Mouse (Mus musculus) neural tube, embryonic 13.5 days (tissue): ENCODE measurements around the gene Rtf2. TPM values are rescaled to one million over a fixed set of nuclear protein-coding genes. Genes with fewer than 3 reads are reported as not detected.

Source experiments
- ATAC-seq: fragments of 200-750 bp; cut with Nextera tagmentation; 2 replicates; pipeline ENCODE4 v1.8.0; 2017; ENCODE audit warnings: low read depth, mild to moderate bottlenecking, moderate TSS enrichment, moderate library complexity
- H3K27ac ChIP-seq: fragments of 300-500 bp; sonication (generic); replicated peaks from 2 replicates; pipeline ENCODE4 v1.5.1; 2015; ENCODE audit warnings: moderate library complexity, mild to moderate bottlenecking, inconsistent platforms
- H3K27me3 ChIP-seq: fragments of 300-500 bp; sonication (generic); 2 replicates; pipeline ENCODE4 v1.6.1; 2015; ENCODE audit warnings: mild to moderate bottlenecking, inconsistent platforms
- H3K36me3 ChIP-seq: fragments of 300-500 bp; sonication (generic); 2 replicates; pipeline ENCODE4 v1.6.1; 2015; ENCODE audit warnings: mild to moderate bottlenecking, inconsistent platforms
- H3K4me1 ChIP-seq: fragments of 300-500 bp; sonication (generic); replicated peaks from 2 replicates; pipeline ENCODE4 v1.6.1; 2015; ENCODE audit warnings: inconsistent platforms
- H3K4me2 ChIP-seq: fragments of 300-500 bp; sonication (generic); 2 replicates; pipeline ENCODE4 v1.6.1; 2015; ENCODE audit warnings: inconsistent platforms, mild to moderate bottlenecking, moderate library complexity
- H3K4me3 ChIP-seq: fragments of 300-500 bp; sonication (generic); 2 replicates; pipeline ENCODE4 v1.5.1; 2015; ENCODE audit warnings: mild to moderate bottlenecking, inconsistent platforms
- H3K9ac ChIP-seq: fragments of 300-500 bp; sonication (generic); 2 replicates; pipeline ENCODE4 v1.6.1; 2015; ENCODE audit warnings: moderate library complexity, mild to moderate bottlenecking, inconsistent platforms
- H3K9me3 ChIP-seq: fragments of 300-500 bp; sonication (generic); 2 replicates; pipeline ENCODE4 v1.6.1; 2016; ENCODE audit warnings: inconsistent platforms
- WGBS: fragments of 180-500 bp; shearing (Covaris S2); methylation state at CpG from one replicate; pipeline ENCODE4 v1.1.7; 2015; 5-methylcytosine and 5-hydroxymethylcytosine counted together
- polyA plus RNA-seq: library from polyadenylated mRNA; unstranded; fragments of >200 nt; fragmentation: Nextera tagmentation; extraction: Ambion mirVana; gene quantifications from 2 replicates; pipeline ENCODE4 v1.2.1, GENCODE M21; 2015

Rtf2 gene
- polyA plus RNA-seq, 1 experiment from 2014 or later = 103 TPM

- ATAC-seq = no peak
- no peak overlapping the region for H3K9ac ChIP-seq
- no peaks in the 10 kb centered on the region for H3K27me3 ChIP-seq
- H3K4me1 ChIP-seq = peaks cover 15% of the 10 kb centered on the region
- H3K4me3 ChIP-seq = no peak overlapping the region
- no peak overlapping the region for H3K4me2 ChIP-seq
- WGBS = 87% methylated on average over 4 of the region's 4 CpGs
- no peak overlapping the region for H3K27ac ChIP-seq
- H3K9me3 ChIP-seq = no peaks in the 10 kb centered on the region
- H3K36me3 ChIP-seq = peaks cover 62% of the 10 kb centered on the region
These were observed 5.3 kb downstream of the Rtf2 start for GRCm38 (mm10) chr2:172445617-172446016.

GRCm38 (mm10) chr2:172447317-172447716 is 7.0 kb downstream of the Rtf2 start:
- no peaks in the 10 kb centered on the region for H3K9me3 ChIP-seq
- H3K36me3 ChIP-seq = peaks cover 78% of the 10 kb centered on the region
- ATAC-seq = no peak
- H3K27ac ChIP-seq = no peak overlapping the region
- no peak overlapping the region for H3K4me3 ChIP-seq
- H3K9ac ChIP-seq = no peak overlapping the region
- H3K4me2 ChIP-seq = no peak overlapping the region
- 94% methylated on average over 6 of the region's 6 CpGs for WGBS
- H3K4me1 ChIP-seq = no peaks in the 10 kb centered on the region
- H3K27me3 ChIP-seq = no peaks in the 10 kb centered on the region

- H3K36me3 ChIP-seq = peaks cover 88% of the 10 kb centered on the region
- H3K27me3 ChIP-seq = no peaks in the 10 kb centered on the region
- H3K27ac ChIP-seq = no peak overlapping the region
- ATAC-seq = no peak
- H3K9me3 ChIP-seq = no peaks in the 10 kb centered on the region
- H3K9ac ChIP-seq = no peak overlapping the region
- WGBS = 87% methylated on average over 4 of the region's 4 CpGs
- no peak overlapping the region for H3K4me3 ChIP-seq
- no peak overlapping the region for H3K4me2 ChIP-seq
- no peaks in the 10 kb centered on the region for H3K4me1 ChIP-seq
These were observed 8.0 kb downstream of the Rtf2 start for GRCm38 (mm10) chr2:172448329-172448728.

GRCm38 (mm10) chr2:172450640-172451039 is 10.3 kb downstream of the Rtf2 start:
- H3K36me3 ChIP-seq = peaks cover 92% of the 10 kb centered on the region

GRCm38 (mm10) chr2:172452031-172452430 is 11.7 kb downstream of the Rtf2 start:
- Histone ChIP-seq H3K4me3 (no peak overlapping the region), H3K36me3 (peaks cover 89% of the 10 kb centered on the region), H3K27me3 (no peaks in the 10 kb centered on the region), H3K9ac (no peak overlapping the region), H3K4me1 (no peaks in the 10 kb centered on the region), H3K27ac (no peak overlapping the region), H3K4me2 (no peak overlapping the region), H3K9me3 (no peaks in the 10 kb centered on the region)
- ATAC-seq = no peak
- 96% methylated on average over 4 of the region's 4 CpGs for WGBS

More at GRCm38 (mm10) chr2:172450640-172451039, 10.3 kb downstream of the Rtf2 start:
- no peak overlapping the region for H3K9ac ChIP-seq
- no peak overlapping the region for H3K27ac ChIP-seq
- H3K27me3 ChIP-seq = no peaks in the 10 kb centered on the region
- ATAC-seq = no peak
- WGBS = 89% methylated on average over 6 of the region's 6 CpGs
- no peak overlapping the region for H3K4me3 ChIP-seq
- no peaks in the 10 kb centered on the region for H3K4me1 ChIP-seq
- H3K4me2 ChIP-seq = no peak overlapping the region
- H3K9me3 ChIP-seq = no peaks in the 10 kb centered on the region

- Histone ChIP-seq H3K36me3 (peaks cover 89% of the 10 kb centered on the region), H3K4me1 (no peaks in the 10 kb centered on the region), H3K9ac (no peak overlapping the region), H3K27me3 (no peaks in the 10 kb centered on the region), H3K9me3 (no peaks in the 10 kb centered on the region), H3K4me3 (no peak overlapping the region), H3K27ac (no peak overlapping the region), H3K4me2 (no peak overlapping the region)
- 94% methylated on average over 10 of the region's 10 CpGs for WGBS
- no peak for ATAC-seq
These were observed 12.1 kb downstream of the Rtf2 start for GRCm38 (mm10) chr2:172452458-172452857.

- H3K36me3 ChIP-seq = peaks cover 68% of the 10 kb centered on the region
- no peaks in the 10 kb centered on the region for H3K9me3 ChIP-seq
- no peaks in the 10 kb centered on the region for H3K4me1 ChIP-seq
- ATAC-seq = no peak
- no peak within 1 kb of the TSS for H3K27ac ChIP-seq
- H3K9ac ChIP-seq = no peak within 1 kb of the TSS
- H3K4me2 ChIP-seq = no peak within 1 kb of the TSS
- H3K27me3 ChIP-seq = no peaks in the 10 kb centered on the region
- WGBS = 88% methylated on average over 11 of the region's 11 CpGs
- no peak within 1 kb of the TSS for H3K4me3 ChIP-seq
These were observed 18.1 kb downstream of the Rtf2 start, which contains the start of gene Gcnt7 for GRCm38 (mm10) chr2:172458496-172458895. Gene Gcnt7 (minus strand): TSS chr2:172458596.

GRCm38 (mm10) chr2:172460647-172461046 is 20.3 kb downstream of the Rtf2 start:
- H3K27ac ChIP-seq = no peak overlapping the region
- no peak overlapping the region for H3K9ac ChIP-seq
- ATAC-seq = no peak
- H3K9me3 ChIP-seq = no peaks in the 10 kb centered on the region
- H3K36me3 ChIP-seq = peaks cover 75% of the 10 kb centered on the region
- WGBS = 93% methylated on average over 2 of the region's 2 CpGs
- no peak overlapping the region for H3K4me2 ChIP-seq
- no peak overlapping the region for H3K4me3 ChIP-seq
- H3K27me3 ChIP-seq = no peaks in the 10 kb centered on the region
- H3K4me1 ChIP-seq = no peaks in the 10 kb centered on the region

GRCm38 (mm10) chr2:172462813-172463212 is 22.5 kb downstream of the Rtf2 start:
- Histone ChIP-seq H3K4me2 (no peak overlapping the region), H3K36me3 (peaks cover 78% of the 10 kb centered on the region)

GRCm38 (mm10) chr2:172466427-172467132 is 26.2 kb downstream of the Rtf2 start:
- no peaks in the 10 kb centered on the region for H3K4me1 ChIP-seq
- no peaks in the 10 kb centered on the region for H3K9me3 ChIP-seq
- WGBS = 82% methylated on average over 11 of the region's 11 CpGs
- no peaks in the 10 kb centered on the region for H3K27me3 ChIP-seq
- no peak for ATAC-seq
- H3K4me2 ChIP-seq = no peak overlapping the region
- no peak overlapping the region for H3K27ac ChIP-seq
- H3K9ac ChIP-seq = no peak overlapping the region
- no peak overlapping the region for H3K4me3 ChIP-seq
- H3K36me3 ChIP-seq = peaks cover 83% of the 10 kb centered on the region

More at GRCm38 (mm10) chr2:172462813-172463212, 22.5 kb downstream of the Rtf2 start:
- 92% methylated on average over 4 of the region's 4 CpGs for WGBS
- Histone ChIP-seq H3K27ac (no peak overlapping the region), H3K27me3 (no peaks in the 10 kb centered on the region), H3K9ac (no peak overlapping the region), H3K4me1 (no peaks in the 10 kb centered on the region), H3K9me3 (no peaks in the 10 kb centered on the region), H3K4me3 (no peak overlapping the region)
- ATAC-seq = no peak

GRCm38 (mm10) chr2:172467206-172467605 is 26.9 kb downstream of the Rtf2 start:
- H3K4me1 ChIP-seq = no peaks in the 10 kb centered on the region
- H3K4me2 ChIP-seq = no peak overlapping the region
- H3K27ac ChIP-seq = no peak overlapping the region
- peaks cover 78% of the 10 kb centered on the region for H3K36me3 ChIP-seq
- no peak for ATAC-seq
- H3K27me3 ChIP-seq = no peaks in the 10 kb centered on the region
- H3K4me3 ChIP-seq = no peak overlapping the region
- H3K9me3 ChIP-seq = no peaks in the 10 kb centered on the region
- WGBS = 98% methylated on average over 5 of the region's 5 CpGs
- H3K9ac ChIP-seq = no peak overlapping the region

GRCm38 (mm10) chr2:172468346-172468819 is 28.0 kb downstream of the Rtf2 start:
- H3K27me3 ChIP-seq = no peaks in the 10 kb centered on the region
- peaks cover 67% of the 10 kb centered on the region for H3K36me3 ChIP-seq
- ATAC-seq = peak; percentile 75
- H3K27ac ChIP-seq = no peak overlapping the region
- H3K4me2 ChIP-seq = no peak overlapping the region
- peaks cover 4% of the 10 kb centered on the region; the same call in 1 of the 2 replicates for H3K4me1 ChIP-seq
- H3K4me3 ChIP-seq = no peak overlapping the region
- H3K9me3 ChIP-seq = no peaks in the 10 kb centered on the region
- no peak overlapping the region for H3K9ac ChIP-seq
- WGBS = 64% methylated on average over 11 of the region's 11 CpGs

GRCm38 (mm10) chr2:172472318-172472717 is 32.0 kb downstream of the Rtf2 start, which contains the start of gene Fam209:
Gene Fam209 (plus strand): TSS chr2:172472520.
- no peaks in the 10 kb centered on the region; the same call in 1 of the 2 replicates for H3K27me3 ChIP-seq
- 89% methylated on average over 11 of the region's 11 CpGs for WGBS
- peaks cover 9% of the 10 kb centered on the region; the same call in 1 of the 2 replicates for H3K4me1 ChIP-seq
- H3K9me3 ChIP-seq = no peaks in the 10 kb centered on the region
- H3K4me2 ChIP-seq = no peak within 1 kb of the TSS
- no peak within 1 kb of the TSS for H3K27ac ChIP-seq
- no peak within 1 kb of the TSS for H3K9ac ChIP-seq
- peaks cover 28% of the 10 kb centered on the region for H3K36me3 ChIP-seq
- no peak for ATAC-seq
- H3K4me3 ChIP-seq = no peak within 1 kb of the TSS
